Mouse (Mus musculus) MEL (cell line): ENCODE measurements around the gene Isoc2a.

Experiments
- CHD2 ChIP-seq: IDR thresholded peaks from 2 replicates; pipeline ENCODE4 v1.6.1; 2011; ENCODE audit warnings: low read length, improper control_type of control experiment
- CTCF ChIP-seq, 3 experiments: IDR thresholded peaks in 2 of 3; conservative IDR thresholded peaks in 1 of 3; 2 replicates each; pipeline ENCODE4 v1.5.1; 2011 to 2012; ENCODE audit warnings: low read length in 3 of 3, low read depth in 2 of 3, mild to moderate bottlenecking in 2 of 3, improper control_type of control experiment in 1 of 3, inconsistent platforms in 1 of 3, mixed read lengths in 1 of 3, moderate library complexity in 1 of 3; ENCODE audit not compliant: control insufficient read depth in 1 of 3, insufficient read depth in 1 of 3, poor library complexity in 1 of 3, severe bottlenecking in 1 of 3
- E2F4 ChIP-seq: IDR thresholded peaks from 2 replicates; pipeline ENCODE4 v1.6.1; 2011; ENCODE audit warnings: low read depth, low read length, improper control_type of control experiment, borderline replicate concordance
- POLR2A ChIP-seq, 2 experiments: IDR thresholded peaks; 2 replicates each; pipeline ENCODE4 v1.6.1; 2011 to 2012; ENCODE audit warnings: low read length in 2 of 2, mild to moderate bottlenecking in 2 of 2, control low read depth in 1 of 2, improper control_type of control experiment in 1 of 2, low read depth in 1 of 2, moderate library complexity in 1 of 2; ENCODE audit not compliant: control insufficient read depth in 1 of 2, insufficient read depth in 1 of 2, poor library complexity in 1 of 2
- SIN3A ChIP-seq: IDR thresholded peaks from 2 replicates; pipeline ENCODE4 v1.6.1; 2012; ENCODE audit warnings: low read length, improper control_type of control experiment, inconsistent platforms
- TCF12 ChIP-seq: IDR thresholded peaks from 2 replicates; pipeline ENCODE4 v1.6.1; 2014; ENCODE audit warnings: low read depth, mild to moderate bottlenecking, inconsistent platforms, low read length, improper control_type of control experiment, moderate library complexity
- ZKSCAN1 ChIP-seq: IDR thresholded peaks from 2 replicates; pipeline ENCODE4 v1.6.1; 2012; ENCODE audit warnings: low read depth, mild to moderate bottlenecking, inconsistent platforms, low read length, improper control_type of control experiment, moderate library complexity

GRCm38 (mm10) chr7:4836351-4836792 lies 40.6 kb upstream of the Isoc2a start:
- no peak for TF ChIP-seq CTCF (IDR thresholded peaks at IDR 0.05 in 2 of 3, conservative IDR thresholded peaks at IDR 0.05 in 1 of 3; ENCODE audit: control insufficient read depth in 1 of 3, insufficient read depth in 1 of 3, low read depth in 2 of 3, low read length in 3 of 3, poor library complexity in 1 of 3, severe bottlenecking in 1 of 3)
- no peak for TF ChIP-seq E2F4
- TF ChIP-seq CHD2, result no peak
- no peak for TF ChIP-seq POLR2A (IDR thresholded peaks at IDR 0.05; ENCODE audit: control insufficient read depth in 1 of 2, insufficient read depth in 1 of 2, low read depth in 1 of 2, low read length in 2 of 2, poor library complexity in 1 of 2)
- no peak for TF ChIP-seq SIN3A
- no peak for TF ChIP-seq TCF12
- no peak for TF ChIP-seq ZKSCAN1
